Mouse (Mus musculus): ENCODE measurements around the gene Angptl6. TPM values are rescaled to one million over a fixed set of nuclear protein-coding genes. Genes with fewer than 3 reads are reported as not detected.
A peak's percentile ranks its signal among the peaks of the same experiment; 100 is the strongest.

The Angptl6 gene
- total and polyA plus RNA-seq, 2 experiments, result 17.6 to 47.4 TPM

DNA sequence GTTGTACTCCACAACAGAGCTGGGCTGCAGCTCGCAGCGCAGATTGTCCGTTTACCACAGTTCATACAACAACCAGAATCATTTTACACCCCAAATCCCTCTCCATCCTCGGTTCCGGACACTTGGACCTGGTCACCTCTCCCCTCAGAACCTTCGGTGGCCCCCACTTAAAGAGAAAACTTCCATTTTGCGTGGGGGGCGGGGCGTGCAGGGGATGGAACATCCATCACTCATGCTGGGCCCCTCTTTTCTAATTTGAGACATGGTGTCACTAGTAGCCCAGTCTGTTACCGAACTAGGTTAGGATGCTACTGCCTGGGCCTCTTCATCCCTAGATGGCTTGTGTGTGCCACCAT lies 839 bp downstream of the Angptl6 start:
- Histone ChIP-seq H3K4me3 (ENCODE audit: insufficient read depth, low read depth, low read length) (peak overlapping the region; percentile 59), H3K9ac (ENCODE audit: low read depth, low read length) (peak overlapping the region; percentile 79), H3K79me2 (ENCODE audit: control insufficient read depth, insufficient read depth, low read length) (no peaks in the 10 kb centered on the region), H3K27ac (replicated peaks; ENCODE audit: insufficient read depth, low read depth, low read length) (peak overlapping the region; percentile 80), H3K36me3 (ENCODE audit: control insufficient read depth, insufficient read depth, low read length) (no peaks in the 10 kb centered on the region), H3K4me1 (ENCODE audit: control insufficient read depth, insufficient read depth, low read length) (peaks cover 4% of the 10 kb centered on the region; the same call in 1 of the 2 replicates), H3K27me3 (ENCODE audit: control insufficient read depth, insufficient read depth, low read length) (no peaks in the 10 kb centered on the region)
- TF ChIP-seq POLR2A (IDR thresholded peaks at IDR 0.05; ENCODE audit: extremely low read depth, insufficient read depth, low read length) (no peak), CTCF (IDR thresholded peaks at IDR 0.05; ENCODE audit: low read depth, low read length) (no peak)
- WGBS, result 19% methylated on average over 10 of the region's 10 CpGs
- no peak for DNase-seq (ENCODE audit: extremely low read depth, low read depth, low spot score)

DNA sequence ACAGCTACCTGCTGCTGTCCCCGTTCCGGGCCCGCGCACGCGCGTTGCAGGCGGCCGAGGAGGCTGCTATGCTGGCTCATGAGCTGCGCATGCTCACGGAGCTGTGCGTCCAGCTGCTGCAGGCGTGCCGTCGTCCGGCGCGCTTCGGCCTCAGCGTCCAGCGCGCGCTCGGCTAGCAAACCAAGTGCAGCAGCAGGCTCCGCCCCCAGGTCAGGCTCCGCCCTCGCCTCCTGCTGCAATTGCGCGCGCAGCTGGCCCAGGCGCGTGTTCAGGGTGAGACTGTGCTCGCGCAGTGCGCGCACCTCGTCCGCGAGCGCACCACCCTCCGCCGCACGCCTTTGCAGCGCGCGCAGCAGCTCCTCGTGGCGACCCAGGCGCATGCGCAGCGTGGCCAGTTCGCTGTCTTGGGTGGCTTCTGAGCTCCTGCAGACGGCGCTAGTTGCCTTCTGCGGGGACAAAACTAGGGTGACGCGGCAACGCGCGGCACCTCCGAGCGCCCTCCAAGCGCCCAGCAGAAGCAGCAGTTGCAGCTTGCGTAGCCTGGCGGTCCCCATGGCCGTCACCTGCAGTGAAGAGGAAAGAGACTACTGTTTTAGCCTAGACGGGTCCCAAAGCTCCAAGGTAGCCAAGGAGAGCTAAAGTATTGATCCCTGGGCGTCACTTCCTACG lies 1.4 kb downstream of the Angptl6 start:
- peak; percentile 87 for TF ChIP-seq CTCF (IDR thresholded peaks at IDR 0.05; ENCODE audit: low read depth, low read length)
- peak; percentile 76 for TF ChIP-seq POLR2A (IDR thresholded peaks at IDR 0.05; ENCODE audit: extremely low read depth, insufficient read depth, low read length)
- peaks cover 4% of the 10 kb centered on the region; the same call in 1 of the 2 replicates for H3K4me1 ChIP-seq (ENCODE audit: control insufficient read depth, insufficient read depth, low read length)
- H3K9ac ChIP-seq (ENCODE audit: low read depth, low read length), result peak overlapping the region; percentile 79
- no peaks in the 10 kb centered on the region for H3K27me3 ChIP-seq (ENCODE audit: control insufficient read depth, insufficient read depth, low read length)
- H3K36me3 ChIP-seq (ENCODE audit: control insufficient read depth, insufficient read depth, low read length), result peaks cover 3% of the 10 kb centered on the region; the same call in 1 of the 2 replicates
- H3K4me3 ChIP-seq (ENCODE audit: insufficient read depth, low read depth, low read length), result peak overlapping the region; percentile 59
- under 1% methylated on average over 69 of the region's 69 CpGs for WGBS
- DNase-seq (ENCODE audit: extremely low read depth, low read depth, low spot score), result peak; percentile 93
- H3K27ac ChIP-seq (replicated peaks; ENCODE audit: insufficient read depth, low read depth, low read length), result peak overlapping the region; percentile 80
- no peaks in the 10 kb centered on the region for H3K79me2 ChIP-seq (ENCODE audit: control insufficient read depth, insufficient read depth, low read length)

DNA sequence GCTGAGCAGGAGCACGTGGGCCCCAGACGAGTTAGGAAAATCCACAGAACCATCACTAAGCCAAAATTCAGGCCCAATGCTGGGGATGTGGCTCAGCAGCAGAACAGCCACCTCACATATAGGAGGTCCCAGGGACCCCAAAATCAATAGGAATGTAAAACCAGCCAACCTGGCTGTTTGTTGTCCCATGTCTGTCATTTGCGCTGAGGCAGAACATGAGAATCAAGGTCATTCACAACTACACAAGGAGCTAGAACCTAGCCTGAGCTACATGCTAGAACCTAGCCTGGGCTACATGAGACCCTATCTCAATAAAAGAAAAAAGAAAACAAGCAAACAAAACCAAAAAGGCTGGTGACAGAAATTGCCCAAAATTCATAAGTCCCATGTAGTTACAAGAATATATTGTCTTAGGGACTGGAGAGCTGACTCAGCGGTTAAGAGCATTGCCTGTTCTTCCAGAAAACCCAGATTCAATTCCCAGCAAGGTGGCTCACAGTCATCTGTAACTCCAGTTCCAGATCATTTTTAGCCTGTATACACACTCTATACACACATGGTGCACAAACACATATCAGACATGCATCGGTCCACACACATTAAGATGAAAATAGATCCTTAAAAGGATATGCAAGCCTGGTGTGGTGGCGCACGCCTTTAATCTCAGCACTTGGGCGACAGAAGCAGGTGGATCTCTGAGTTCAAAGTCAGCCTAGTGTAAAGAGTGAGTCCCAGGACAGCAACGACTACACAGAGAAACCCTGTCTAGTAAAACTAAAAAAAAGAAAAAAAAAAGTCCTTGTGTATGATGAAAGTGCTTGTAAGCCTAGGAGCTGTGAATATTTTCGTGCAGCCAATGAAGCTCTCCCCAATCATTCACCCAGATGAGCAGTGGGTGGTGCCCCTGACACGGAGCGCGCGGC lies 2.1 kb downstream of the Angptl6 start:
- H3K4me3 ChIP-seq (ENCODE audit: insufficient read depth, low read depth, low read length), result peak overlapping the region; percentile 38

DNA sequence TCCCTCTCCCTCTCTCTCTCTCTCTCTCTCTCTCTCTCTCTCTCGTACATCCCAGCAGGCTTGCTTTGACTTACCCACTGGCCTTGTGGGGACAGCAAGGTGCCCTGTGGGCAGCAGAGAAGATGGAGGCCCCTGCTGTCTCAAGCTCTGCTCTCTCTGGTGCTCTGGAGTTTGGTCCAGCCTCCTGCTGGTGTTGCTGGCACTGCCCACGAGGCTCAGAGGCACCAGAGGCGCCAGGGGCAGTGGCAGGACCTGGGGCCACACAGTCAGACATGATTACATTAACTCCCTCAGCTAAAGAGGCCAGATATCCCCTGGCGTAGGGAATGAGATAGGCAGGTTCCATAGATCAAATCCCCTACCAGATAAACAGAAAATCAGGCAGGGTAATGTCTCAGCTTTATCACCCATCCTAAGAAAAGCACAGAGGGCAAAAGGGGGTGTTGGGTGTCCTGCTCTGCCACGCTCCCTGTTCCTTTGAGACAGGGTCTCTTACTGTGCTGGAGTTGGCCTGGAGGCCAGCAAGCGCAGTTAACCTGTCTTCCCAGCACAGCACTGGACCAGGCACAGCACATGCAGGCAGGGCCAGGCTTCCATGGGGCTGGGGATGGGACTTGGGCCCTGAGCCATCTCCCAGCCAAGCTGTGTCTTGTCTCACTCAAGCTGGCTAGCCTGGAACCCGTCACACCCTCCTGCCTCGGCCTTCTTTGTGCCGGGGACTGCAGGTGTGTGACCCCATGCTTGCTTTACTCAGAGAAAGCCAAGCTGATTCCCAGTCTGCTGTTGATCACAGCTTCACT lies 3.0 kb downstream of the Angptl6 start:
- Histone ChIP-seq H3K4me1 (ENCODE audit: control insufficient read depth, insufficient read depth, low read length) (peaks cover 4% of the 10 kb centered on the region; the same call in 1 of the 2 replicates), H3K79me2 (ENCODE audit: control insufficient read depth, insufficient read depth, low read length) (no peaks in the 10 kb centered on the region), H3K36me3 (ENCODE audit: control insufficient read depth, insufficient read depth, low read length) (peaks cover 10% of the 10 kb centered on the region), H3K9ac (ENCODE audit: low read depth, low read length) (no peak overlapping the region), H3K27me3 (ENCODE audit: control insufficient read depth, insufficient read depth, low read length) (no peaks in the 10 kb centered on the region), H3K27ac (replicated peaks; ENCODE audit: insufficient read depth, low read depth, low read length) (no peak overlapping the region), H3K4me3 (ENCODE audit: insufficient read depth, low read depth, low read length) (no peak overlapping the region)
- no peak for DNase-seq (ENCODE audit: extremely low read depth, low read depth, low spot score)
- no peak for TF ChIP-seq CTCF (IDR thresholded peaks at IDR 0.05; ENCODE audit: low read depth, low read length)
- no peak for TF ChIP-seq POLR2A (IDR thresholded peaks at IDR 0.05; ENCODE audit: extremely low read depth, insufficient read depth, low read length)
- 72% methylated on average over 8 of the region's 9 CpGs for WGBS

More for the DNA sequence above, 2.1 kb downstream of the Angptl6 start:
- no peak for DNase-seq (ENCODE audit: extremely low read depth, low read depth, low spot score)
- peak overlapping the region; percentile 6 for H3K9ac ChIP-seq (ENCODE audit: low read depth, low read length)
- peaks cover 5% of the 10 kb centered on the region; the same call in 1 of the 2 replicates for H3K36me3 ChIP-seq (ENCODE audit: control insufficient read depth, insufficient read depth, low read length)
- 33% methylated on average over 14 of the region's 14 CpGs for WGBS
- TF ChIP-seq POLR2A (IDR thresholded peaks at IDR 0.05; ENCODE audit: extremely low read depth, insufficient read depth, low read length) (no peak), CTCF (IDR thresholded peaks at IDR 0.05; ENCODE audit: low read depth, low read length) (0 out of 2 replicates have a peak, but pooled peaks have one; percentile 7)
- H3K27me3 ChIP-seq (ENCODE audit: control insufficient read depth, insufficient read depth, low read length), result no peaks in the 10 kb centered on the region
- H3K79me2 ChIP-seq (ENCODE audit: control insufficient read depth, insufficient read depth, low read length), result no peaks in the 10 kb centered on the region
- H3K27ac ChIP-seq (replicated peaks; ENCODE audit: insufficient read depth, low read depth, low read length), result peak overlapping the region; percentile 18
- peaks cover 4% of the 10 kb centered on the region; the same call in 1 of the 2 replicates for H3K4me1 ChIP-seq (ENCODE audit: control insufficient read depth, insufficient read depth, low read length)

DNA sequence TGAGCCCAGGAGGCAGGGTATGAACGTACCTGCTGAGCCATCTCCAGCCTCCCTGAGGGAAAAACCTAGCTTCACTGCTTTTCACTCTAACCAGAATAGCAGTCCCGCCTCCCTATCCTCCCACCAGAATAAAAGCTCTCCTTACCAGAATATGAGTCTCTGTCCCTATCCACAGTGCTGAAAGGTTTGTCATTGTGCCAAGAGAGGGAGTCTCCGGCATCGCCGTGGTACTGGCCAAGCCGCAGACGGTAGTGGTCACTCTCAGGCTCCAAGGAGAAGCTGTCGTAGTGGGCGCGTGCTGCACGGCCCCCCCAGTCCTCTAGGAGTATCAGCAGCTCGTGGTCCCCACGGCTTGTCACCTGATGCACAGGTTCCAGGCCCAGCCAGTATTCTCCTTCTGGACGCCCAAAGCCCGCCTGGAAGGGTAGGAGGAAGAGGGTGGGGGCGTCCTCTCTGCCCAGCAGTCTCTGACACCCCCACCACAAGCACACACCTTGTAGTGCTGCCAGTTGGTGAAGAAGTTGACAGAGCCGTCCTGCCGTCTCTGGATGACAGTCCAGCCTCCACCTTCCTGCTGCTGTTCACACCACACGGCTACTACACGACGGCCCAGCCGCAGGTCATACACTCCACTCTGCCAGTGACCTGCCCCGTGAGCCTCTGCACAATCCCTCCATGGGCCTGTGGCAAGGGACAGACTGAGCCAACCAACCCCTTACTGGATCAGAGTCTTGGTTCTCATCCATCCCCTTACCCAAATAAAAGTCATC lies 4.3 kb downstream of the Angptl6 start:
- H3K4me1 ChIP-seq (ENCODE audit: control insufficient read depth, insufficient read depth, low read length), result peaks cover 10% of the 10 kb centered on the region
- H3K36me3 ChIP-seq (ENCODE audit: control insufficient read depth, insufficient read depth, low read length), result peaks cover 14% of the 10 kb centered on the region
- TF ChIP-seq POLR2A (IDR thresholded peaks at IDR 0.05; ENCODE audit: extremely low read depth, insufficient read depth, low read length), result no peak
- TF ChIP-seq CTCF (IDR thresholded peaks at IDR 0.05; ENCODE audit: low read depth, low read length), result no peak
- H3K27me3 ChIP-seq (ENCODE audit: control insufficient read depth, insufficient read depth, low read length), result no peaks in the 10 kb centered on the region
- 78% methylated on average over 23 of the region's 23 CpGs for WGBS
- no peak overlapping the region for H3K4me3 ChIP-seq (ENCODE audit: insufficient read depth, low read depth, low read length)
- H3K9ac ChIP-seq (ENCODE audit: low read depth, low read length), result no peak overlapping the region
- no peak overlapping the region for H3K27ac ChIP-seq (replicated peaks; ENCODE audit: insufficient read depth, low read depth, low read length)
- no peak for DNase-seq (ENCODE audit: extremely low read depth, low read depth, low spot score)
- H3K79me2 ChIP-seq (ENCODE audit: control insufficient read depth, insufficient read depth, low read length), result no peaks in the 10 kb centered on the region
